Mouse (Mus musculus): ENCODE measurements around the gene Ppp2r5a. TPM values are rescaled to one million over a fixed set of nuclear protein-coding genes. Genes with fewer than 3 reads are reported as not detected.

Ppp2r5a gene
- polyA plus RNA-seq, 1 experiment from 2014 or later = 34.6 TPM

- Histone ChIP-seq H3K4me3 (ENCODE audit: low read depth, low read length) (no peak overlapping the region), H3K36me3 (ENCODE audit: control insufficient read depth, insufficient read depth, low read length) (no peaks in the 10 kb centered on the region), H3K4me1 (ENCODE audit: control insufficient read depth, insufficient read depth, low read length) (no peaks in the 10 kb centered on the region), H3K9me3 (ENCODE audit: control insufficient read depth, low read length) (no peaks in the 10 kb centered on the region), H3K27ac (replicated peaks; ENCODE audit: low read depth, low read length) (no peak overlapping the region), H3K4me2 (ENCODE audit: low read depth, low read length) (no peak overlapping the region), H3K27me3 (replicated peaks; ENCODE audit: control insufficient read depth, insufficient read depth, low read length) (no peaks in the 10 kb centered on the region), H3K9ac (ENCODE audit: low read depth, low read length) (no peak overlapping the region)
- peak; percentile 51 for DNase-seq (ENCODE audit: low spot score)
- ATAC-seq (ENCODE audit: low read depth) = no peak
- 70% methylated on average over 6 of the region's 6 CpGs for WGBS
These were observed 11.4 kb upstream of the Ppp2r5a start for GRCm38 (mm10) chr1:191414432-191414831.

- Histone ChIP-seq H3K4me1 (ENCODE audit: control insufficient read depth, insufficient read depth, low read length) (no peaks in the 10 kb centered on the region), H3K36me3 (ENCODE audit: control insufficient read depth, insufficient read depth, low read length) (no peaks in the 10 kb centered on the region), H3K27ac (replicated peaks; ENCODE audit: low read depth, low read length) (no peak overlapping the region), H3K27me3 (replicated peaks; ENCODE audit: control insufficient read depth, insufficient read depth, low read length) (no peaks in the 10 kb centered on the region), H3K4me2 (ENCODE audit: low read depth, low read length) (no peak overlapping the region), H3K4me3 (ENCODE audit: low read depth, low read length) (no peak overlapping the region), H3K9ac (ENCODE audit: low read depth, low read length) (no peak overlapping the region), H3K9me3 (ENCODE audit: control insufficient read depth, low read length) (no peaks in the 10 kb centered on the region)
- 37% methylated on average over 6 of the region's 6 CpGs for WGBS
- no peak for DNase-seq (ENCODE audit: low spot score)
- ATAC-seq (ENCODE audit: low read depth) = no peak
These were observed 10.8 kb upstream of the Ppp2r5a start for GRCm38 (mm10) chr1:191413691-191414415.

DNA sequence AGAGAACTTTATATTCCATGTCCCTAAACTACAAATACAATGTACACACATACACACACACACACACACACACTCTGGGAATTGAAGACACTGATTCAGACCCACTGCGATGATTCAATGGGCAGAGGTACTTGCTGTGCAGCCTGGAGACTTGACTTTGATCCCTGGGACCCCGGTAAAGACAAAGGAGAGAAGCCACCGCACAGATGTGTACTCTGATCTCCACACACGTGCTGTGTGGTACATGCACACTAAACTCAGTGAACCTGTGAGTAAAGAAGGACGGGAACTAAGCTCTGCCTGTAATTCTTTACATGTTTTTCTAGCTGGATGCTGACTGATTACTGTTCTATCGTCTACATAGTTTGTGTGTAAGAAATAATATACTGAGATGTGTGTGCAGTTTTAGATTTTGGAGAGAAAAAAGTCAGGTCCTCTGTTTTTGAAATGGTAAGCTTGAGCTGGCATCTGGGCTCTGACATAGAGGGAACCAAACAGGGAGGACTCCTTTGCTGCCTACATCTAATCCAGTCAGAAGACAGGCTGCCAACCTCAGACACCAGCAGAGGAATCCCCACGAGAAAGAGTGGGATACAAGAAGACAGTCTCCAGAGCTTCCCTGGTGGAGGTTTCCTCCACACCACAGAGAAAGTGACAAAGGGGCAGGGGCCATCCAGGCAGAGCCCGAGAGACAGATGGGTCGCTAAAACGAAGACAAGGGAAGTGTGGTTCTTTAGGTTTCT, 7.4 kb upstream of the Ppp2r5a start:
- no peaks in the 10 kb centered on the region for H3K4me1 ChIP-seq (ENCODE audit: control insufficient read depth, insufficient read depth, low read length)
- H3K9me3 ChIP-seq (ENCODE audit: control insufficient read depth, low read length) = no peaks in the 10 kb centered on the region
- no peak for DNase-seq (ENCODE audit: low spot score)
- ATAC-seq (ENCODE audit: low read depth) = no peak
- no peak overlapping the region for H3K9ac ChIP-seq (ENCODE audit: low read depth, low read length)
- H3K4me3 ChIP-seq (ENCODE audit: low read depth, low read length) = no peak overlapping the region
- peak overlapping the region; percentile 28; the same call in 1 of the 2 replicates for H3K4me2 ChIP-seq (ENCODE audit: low read depth, low read length)
- no peaks in the 10 kb centered on the region for H3K27me3 ChIP-seq (replicated peaks; ENCODE audit: control insufficient read depth, insufficient read depth, low read length)
- H3K27ac ChIP-seq (replicated peaks; ENCODE audit: low read depth, low read length) = no peak overlapping the region
- H3K36me3 ChIP-seq (ENCODE audit: control insufficient read depth, insufficient read depth, low read length) = no peaks in the 10 kb centered on the region
- 38% methylated on average over 10 of the region's 10 CpGs for WGBS

DNA sequence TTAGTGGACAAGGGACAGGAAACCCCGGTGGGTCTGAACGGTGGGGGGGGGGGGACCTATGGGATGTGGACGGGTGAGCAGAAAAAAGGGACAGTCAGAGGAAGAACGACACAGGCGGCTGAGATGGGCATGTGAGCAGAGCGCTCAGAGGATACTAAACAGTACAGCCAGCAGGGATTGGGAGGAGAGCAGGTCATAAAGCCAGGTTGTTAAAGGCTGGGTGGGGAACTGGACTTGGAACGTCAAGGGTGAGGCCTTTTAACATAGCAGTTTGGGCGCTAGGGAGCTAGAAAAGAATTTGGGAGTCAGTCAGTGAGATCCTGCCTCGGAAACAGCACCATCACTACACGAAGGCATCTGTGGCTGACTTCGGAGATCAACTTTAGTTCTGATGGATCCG, 4.2 kb upstream of the Ppp2r5a start:
- H3K4me3 ChIP-seq (ENCODE audit: low read depth, low read length) = no peak overlapping the region
- DNase-seq (ENCODE audit: low spot score) = no peak
- no peak for ATAC-seq (ENCODE audit: low read depth)

GRCm38 (mm10) chr1:191406516-191406915, 3.4 kb upstream of the Ppp2r5a start:
- ATAC-seq (ENCODE audit: low read depth) (no peak), DNase-seq (ENCODE audit: low spot score) (no peak)
- no peak overlapping the region for H3K4me3 ChIP-seq (ENCODE audit: low read depth, low read length)
- no peaks in the 10 kb centered on the region for H3K4me1 ChIP-seq (ENCODE audit: control insufficient read depth, insufficient read depth, low read length)
- no peak overlapping the region for H3K4me2 ChIP-seq (ENCODE audit: low read depth, low read length)
- no peak overlapping the region for H3K27ac ChIP-seq (replicated peaks; ENCODE audit: low read depth, low read length)
- no peaks in the 10 kb centered on the region for H3K9me3 ChIP-seq (ENCODE audit: control insufficient read depth, low read length)
- no peak overlapping the region for H3K9ac ChIP-seq (ENCODE audit: low read depth, low read length)
- H3K27me3 ChIP-seq (replicated peaks; ENCODE audit: control insufficient read depth, insufficient read depth, low read length) = no peaks in the 10 kb centered on the region
- WGBS = 91% methylated on average over 8 of the region's 8 CpGs
- H3K36me3 ChIP-seq (ENCODE audit: control insufficient read depth, insufficient read depth, low read length) = no peaks in the 10 kb centered on the region

More for the DNA sequence above, 4.2 kb upstream of the Ppp2r5a start:
- Histone ChIP-seq H3K36me3 (ENCODE audit: control insufficient read depth, insufficient read depth, low read length) (no peaks in the 10 kb centered on the region), H3K9me3 (ENCODE audit: control insufficient read depth, low read length) (no peaks in the 10 kb centered on the region), H3K27me3 (replicated peaks; ENCODE audit: control insufficient read depth, insufficient read depth, low read length) (no peaks in the 10 kb centered on the region), H3K27ac (replicated peaks; ENCODE audit: low read depth, low read length) (no peak overlapping the region), H3K9ac (ENCODE audit: low read depth, low read length) (no peak overlapping the region), H3K4me2 (ENCODE audit: low read depth, low read length) (no peak overlapping the region), H3K4me1 (ENCODE audit: control insufficient read depth, insufficient read depth, low read length) (no peaks in the 10 kb centered on the region)
- 54% methylated on average over 12 of the region's 12 CpGs for WGBS

GRCm38 (mm10) chr1:191404721-191405329, 1.8 kb upstream of the Ppp2r5a start:
- 80% methylated on average over 10 of the region's 10 CpGs for WGBS
- Histone ChIP-seq H3K4me3 (ENCODE audit: low read depth, low read length) (no peak overlapping the region), H3K27ac (replicated peaks; ENCODE audit: low read depth, low read length) (no peak overlapping the region), H3K27me3 (replicated peaks; ENCODE audit: control insufficient read depth, insufficient read depth, low read length) (no peaks in the 10 kb centered on the region), H3K9ac (ENCODE audit: low read depth, low read length) (no peak overlapping the region), H3K9me3 (ENCODE audit: control insufficient read depth, low read length) (no peaks in the 10 kb centered on the region), H3K36me3 (ENCODE audit: control insufficient read depth, insufficient read depth, low read length) (no peaks in the 10 kb centered on the region), H3K4me2 (ENCODE audit: low read depth, low read length) (no peak overlapping the region), H3K4me1 (ENCODE audit: control insufficient read depth, insufficient read depth, low read length) (no peaks in the 10 kb centered on the region)
- DNase-seq (ENCODE audit: low spot score) = no peak
- no peak for ATAC-seq (ENCODE audit: low read depth)

- Histone ChIP-seq H3K36me3 (ENCODE audit: control insufficient read depth, insufficient read depth, low read length) (no peaks in the 10 kb centered on the region), H3K4me3 (ENCODE audit: low read depth, low read length) (no peak overlapping the region), H3K4me1 (ENCODE audit: control insufficient read depth, insufficient read depth, low read length) (no peaks in the 10 kb centered on the region), H3K27ac (replicated peaks; ENCODE audit: low read depth, low read length) (no peak overlapping the region), H3K4me2 (ENCODE audit: low read depth, low read length) (no peak overlapping the region), H3K9me3 (ENCODE audit: control insufficient read depth, low read length) (no peaks in the 10 kb centered on the region), H3K9ac (ENCODE audit: low read depth, low read length) (no peak overlapping the region), H3K27me3 (replicated peaks; ENCODE audit: control insufficient read depth, insufficient read depth, low read length) (no peaks in the 10 kb centered on the region)
- DNase-seq (ENCODE audit: low spot score) (no peak), ATAC-seq (ENCODE audit: low read depth) (no peak)
- 25% methylated on average over 1 of the region's 1 CpGs for WGBS
These were observed 1.2 kb upstream of the Ppp2r5a start for GRCm38 (mm10) chr1:191404301-191404700.

DNA sequence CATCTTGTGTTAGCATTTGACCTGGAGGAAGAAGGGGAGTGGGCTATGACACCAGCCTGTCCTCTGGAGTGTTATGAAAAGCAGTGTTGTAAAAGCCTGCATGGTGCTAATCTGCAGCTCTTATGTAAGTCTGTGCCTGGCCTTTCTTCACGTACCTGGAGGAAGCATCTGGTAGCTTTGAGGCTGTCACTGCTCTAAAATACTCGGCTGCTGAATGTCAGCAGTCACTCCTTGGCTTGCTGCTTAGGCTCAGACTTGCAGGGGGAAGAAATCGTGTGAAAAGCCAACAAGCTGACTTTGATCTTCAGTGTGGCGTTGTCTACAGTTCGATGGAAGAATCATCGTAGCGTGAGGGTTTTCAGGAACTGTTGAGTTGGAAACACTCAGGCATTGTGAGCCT, 566 bp downstream of the Ppp2r5a start:
- no peaks in the 10 kb centered on the region for H3K27me3 ChIP-seq (replicated peaks; ENCODE audit: control insufficient read depth, insufficient read depth, low read length)
- H3K4me3 ChIP-seq (ENCODE audit: low read depth, low read length) = no peak overlapping the region
- H3K27ac ChIP-seq (replicated peaks; ENCODE audit: low read depth, low read length) = no peak overlapping the region
- no peaks in the 10 kb centered on the region for H3K36me3 ChIP-seq (ENCODE audit: control insufficient read depth, insufficient read depth, low read length)
- no peak overlapping the region for H3K9ac ChIP-seq (ENCODE audit: low read depth, low read length)
- WGBS = 51% methylated on average over 7 of the region's 7 CpGs
- H3K4me1 ChIP-seq (ENCODE audit: control insufficient read depth, insufficient read depth, low read length) = no peaks in the 10 kb centered on the region
- DNase-seq (ENCODE audit: low spot score) (no peak), ATAC-seq (ENCODE audit: low read depth) (no peak)
- H3K4me2 ChIP-seq (ENCODE audit: low read depth, low read length) = no peak overlapping the region
- H3K9me3 ChIP-seq (ENCODE audit: control insufficient read depth, low read length) = no peaks in the 10 kb centered on the region
